Mouse (Mus musculus) c-Kit-negative CD71-positive TER-119-positive erythroid progenitor cells, embryonic 14.5 days (primary cell): Measurements from ENCODE around the gene Gm28047.
A peak's percentile ranks its signal among the peaks of the same experiment; 100 is the strongest.

Experiments used
- DNase-seq: peaks from one replicate; pipeline ENCODE4 v3.0.0-alpha.2; 2013; ENCODE audit warnings: low read depth, low spot score

Gm28047 gene

GRCm38 (mm10) chr15:102547478-102547877, 77.4 kb downstream of the Gm28047 start:
- no peak for DNase-seq

GRCm38 (mm10) chr15:102546677-102547427, 78.0 kb downstream of the Gm28047 start:
- no peak for DNase-seq

- DNase-seq, result no peak
Measured at GRCm38 (mm10) chr15:102546246-102546645, 78.6 kb downstream of the Gm28047 start.

GRCm38 (mm10) chr15:102544801-102545200, 80.1 kb downstream of the Gm28047 start:
- DNase-seq, result no peak

- DNase-seq, result no peak
Measured at GRCm38 (mm10) chr15:102533926-102534325, 90.9 kb downstream of the Gm28047 start.

- no peak for DNase-seq
Measured at GRCm38 (mm10) chr15:102532106-102532900, 92.6 kb downstream of the Gm28047 start.

- DNase-seq, result no peak
Measured at GRCm38 (mm10) chr15:102531586-102531985, 93.3 kb downstream of the Gm28047 start.

- no peak for DNase-seq
Measured at GRCm38 (mm10) chr15:102530566-102530965, 94.3 kb downstream of the Gm28047 start.

GRCm38 (mm10) chr15:102528396-102528795, 96.5 kb downstream of the Gm28047 start:
- DNase-seq, result no peak

- no peak for DNase-seq
Measured at GRCm38 (mm10) chr15:102527936-102528335, 96.9 kb downstream of the Gm28047 start.

- no peak for DNase-seq
Measured at GRCm38 (mm10) chr15:102526111-102527002, 98.5 kb downstream of the Gm28047 start.

GRCm38 (mm10) chr15:102524892-102525485, 99.9 kb downstream of the Gm28047 start, which contains the start of gene Npff:
Gene Npff, minus strand, starts transcription at chr15:102524942.
- DNase-seq, result peak; percentile 67

GRCm38 (mm10) chr15:102521480-102521879, 103.4 kb downstream of the Gm28047 start:
- no peak for DNase-seq

GRCm38 (mm10) chr15:102520416-102520815, 104.5 kb downstream of the Gm28047 start:
- no peak for DNase-seq

- DNase-seq, result no peak
Measured at GRCm38 (mm10) chr15:102519211-102520141, 105.4 kb downstream of the Gm28047 start.

- no peak for DNase-seq
Measured at GRCm38 (mm10) chr15:102518859-102519201, 106.0 kb downstream of the Gm28047 start.

- DNase-seq, result peak; percentile 100
Measured at GRCm38 (mm10) chr15:102517976-102518858, 106.7 kb downstream of the Gm28047 start, which contains the start of gene Tarbp2. Gene Tarbp2, plus strand, starts transcription at chr15:102518192.

GRCm38 (mm10) chr15:102517631-102517975, 107.3 kb downstream of the Gm28047 start:
- DNase-seq, result no peak

- peak; percentile 49 for DNase-seq
Measured at GRCm38 (mm10) chr15:102516728-102517404, 108.0 kb downstream of the Gm28047 start, which contains the start of gene Map3k12. Gene Map3k12, minus strand, starts transcription at chr15:102517064.
